Mouse (Mus musculus): ENCODE measurements around the gene Shank2. TPM values are rescaled to one million over a fixed set of nuclear protein-coding genes. Genes with fewer than 3 reads are reported as not detected.

Shank2 gene
- total RNA-seq, 2 experiments from 2014 or later, result 0.11 to 0.12 TPM

- no peak for DNase-seq (ENCODE audit: low spot score)
These were observed 415.5 kb downstream of the Shank2 start for GRCm38 (mm10) chr7:144417234-144417633.

DNA sequence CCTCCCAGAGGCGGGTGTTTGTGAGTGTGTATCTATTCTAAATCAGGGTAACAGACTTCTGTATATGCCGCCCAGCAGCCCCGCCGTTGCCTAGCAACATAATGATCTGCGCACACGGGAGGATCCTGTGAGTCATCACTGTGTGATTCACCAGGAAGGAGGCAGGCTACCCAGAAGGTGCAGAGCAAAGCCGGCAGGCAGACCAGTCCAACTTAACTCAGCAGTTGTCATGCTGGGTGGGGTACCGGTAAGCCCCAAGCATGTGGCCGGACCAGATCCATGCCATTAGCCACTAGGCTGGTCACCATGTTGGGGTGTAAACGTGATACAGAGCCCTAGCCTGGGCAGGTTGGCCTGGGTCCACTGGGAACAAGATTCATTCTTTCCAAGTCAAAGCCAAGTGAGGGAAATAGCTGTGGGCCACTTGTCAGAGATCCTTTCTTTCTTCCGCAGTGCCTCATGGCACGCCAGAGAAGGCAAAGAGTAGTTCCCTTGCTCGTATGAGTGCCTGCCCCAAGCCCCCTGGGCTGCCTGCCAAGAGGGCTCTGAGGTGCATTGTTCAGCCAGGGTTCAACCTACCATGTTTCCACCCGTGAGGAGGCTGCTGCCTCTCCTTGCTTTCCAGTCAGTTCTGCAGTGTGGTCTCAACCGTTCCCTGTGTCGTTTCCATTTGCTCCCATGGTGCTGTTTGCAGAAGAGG is 416.1 kb downstream of the Shank2 start:
- DNase-seq (ENCODE audit: low spot score), result peak; percentile 21

DNA sequence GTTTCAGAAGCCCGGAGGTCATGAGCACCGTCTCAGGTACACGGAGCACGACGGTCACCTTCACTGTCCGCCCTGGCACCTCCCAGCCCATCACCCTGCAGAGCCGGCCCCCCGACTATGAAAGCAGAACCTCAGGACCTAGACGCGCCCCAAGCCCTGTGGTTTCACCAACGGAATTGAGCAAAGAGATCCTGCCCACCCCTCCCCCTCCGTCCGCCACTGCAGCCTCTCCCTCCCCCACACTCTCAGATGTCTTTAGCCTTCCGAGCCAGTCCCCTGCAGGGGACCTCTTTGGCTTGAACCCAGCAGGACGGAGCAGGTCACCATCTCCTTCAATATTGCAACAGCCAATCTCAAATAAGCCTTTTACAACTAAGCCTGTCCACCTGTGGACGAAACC is 418.8 kb downstream of the Shank2 start:
- DNase-seq (ENCODE audit: low spot score), result no peak

DNA sequence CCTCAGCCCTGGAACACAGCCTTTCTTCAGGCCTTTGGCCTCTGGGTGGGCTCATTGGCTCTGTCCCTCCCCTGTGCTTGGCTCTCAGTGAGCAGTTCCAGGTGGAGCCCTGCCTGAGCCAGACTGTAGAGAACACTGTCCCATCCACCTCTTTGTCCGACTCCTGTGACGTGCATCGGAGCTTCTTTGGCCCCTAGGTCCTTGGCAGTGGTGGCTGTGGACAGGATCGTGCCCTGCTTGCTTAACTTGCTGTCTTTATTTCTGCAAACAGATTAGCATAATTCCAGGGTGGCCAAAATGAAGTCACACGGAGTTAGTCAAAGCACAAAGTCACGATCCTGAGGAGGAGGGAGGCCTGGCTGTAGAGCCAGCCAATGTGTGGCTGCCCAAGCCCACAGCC is 419.8 kb downstream of the Shank2 start:
- DNase-seq (ENCODE audit: low spot score), result no peak

- peak; percentile 24 for DNase-seq (ENCODE audit: low spot score)
These were observed 424.2 kb downstream of the Shank2 start for GRCm38 (mm10) chr7:144425953-144426352.

DNA sequence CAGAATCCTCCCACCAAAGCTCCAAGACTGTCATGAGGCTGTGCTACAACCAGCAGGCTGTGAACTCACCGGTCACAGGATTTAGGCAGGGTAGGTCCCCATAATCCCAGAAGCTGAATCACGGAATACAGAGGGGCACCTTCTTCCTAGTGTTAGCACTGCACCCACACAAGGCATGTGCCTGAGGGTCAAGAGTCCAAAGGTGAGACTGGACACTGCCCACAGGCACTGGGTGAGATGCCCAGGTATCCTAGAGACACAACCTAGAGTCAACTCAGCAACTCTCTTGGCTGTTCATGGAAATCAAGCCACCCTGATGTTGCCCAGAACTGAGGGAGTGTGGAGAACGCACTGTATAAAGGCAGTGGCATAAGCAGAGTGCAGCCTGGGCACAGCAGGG is 424.9 kb downstream of the Shank2 start:
- DNase-seq (ENCODE audit: low spot score), result no peak

- no peak for DNase-seq (ENCODE audit: low spot score)
These were observed 425.7 kb downstream of the Shank2 start for GRCm38 (mm10) chr7:144427460-144427859.

DNA sequence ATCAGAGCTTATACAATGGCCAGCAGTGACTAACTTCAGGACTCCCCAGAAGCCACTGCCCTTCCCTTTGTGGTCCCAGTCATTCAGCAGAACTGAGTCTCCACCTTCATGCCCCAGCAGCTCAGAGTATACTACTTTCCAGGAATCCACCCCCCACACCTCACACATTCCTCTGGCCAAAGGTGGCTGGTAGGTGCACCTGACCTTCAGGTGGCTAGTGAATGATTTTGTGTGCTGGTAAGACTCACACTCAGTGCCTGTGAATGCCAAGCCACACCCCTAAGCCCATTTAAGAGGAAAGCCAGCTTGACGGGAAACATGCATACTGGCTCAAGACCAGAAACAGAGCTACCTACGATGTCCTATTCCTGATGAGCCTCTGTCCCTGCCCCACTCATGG is 431.2 kb downstream of the Shank2 start:
- DNase-seq (ENCODE audit: low spot score), result no peak

DNA sequence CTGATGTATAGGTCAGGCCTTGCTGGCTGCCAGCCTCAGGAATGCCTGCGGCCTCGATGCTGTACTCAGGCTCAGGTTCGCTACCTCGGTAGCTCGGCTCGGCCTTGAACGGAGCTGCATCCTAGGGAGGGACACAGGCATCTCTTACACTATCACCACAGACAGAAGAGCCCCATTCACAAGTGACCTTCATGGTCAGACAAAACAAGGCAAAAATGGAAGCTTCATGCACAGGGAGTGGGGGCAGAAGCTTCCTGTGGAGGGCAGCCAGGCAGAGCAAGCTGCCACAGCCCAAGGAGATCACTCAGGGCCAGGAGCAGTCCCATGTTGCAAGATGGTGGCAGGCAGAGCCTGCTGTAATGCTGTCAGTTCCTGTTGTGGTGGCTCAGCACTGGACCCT is 437.1 kb downstream of the Shank2 start:
- DNase-seq (ENCODE audit: low spot score), result no peak

- DNase-seq (ENCODE audit: low spot score), result no peak
These were observed 439.7 kb downstream of the Shank2 start for GRCm38 (mm10) chr7:144441466-144441865.

- DNase-seq (ENCODE audit: low spot score), result no peak
These were observed 440.2 kb downstream of the Shank2 start for GRCm38 (mm10) chr7:144441976-144442375.

- DNase-seq (ENCODE audit: low spot score), result no peak
These were observed 443.1 kb downstream of the Shank2 start for GRCm38 (mm10) chr7:144444788-144445187.

DNA sequence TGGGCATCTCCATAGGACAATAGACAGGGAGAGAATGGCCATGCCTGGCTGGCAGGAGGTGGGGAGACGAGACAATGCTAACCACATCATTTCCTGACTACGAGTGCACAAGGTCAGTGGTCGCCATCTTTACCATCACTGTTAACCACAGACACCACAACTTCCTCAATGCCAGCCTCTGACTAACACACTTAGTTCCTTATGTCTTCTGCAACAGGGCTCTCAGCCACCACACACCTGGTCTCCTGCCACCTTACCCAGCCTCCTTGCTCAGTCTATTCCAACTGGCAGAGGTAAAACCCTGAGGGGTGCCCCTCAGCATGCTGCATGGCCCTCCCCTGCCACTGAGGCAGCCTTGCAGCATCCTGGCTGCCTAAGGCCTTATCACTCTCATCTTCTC is 445.4 kb downstream of the Shank2 start:
- DNase-seq (ENCODE audit: low spot score), result no peak

DNA sequence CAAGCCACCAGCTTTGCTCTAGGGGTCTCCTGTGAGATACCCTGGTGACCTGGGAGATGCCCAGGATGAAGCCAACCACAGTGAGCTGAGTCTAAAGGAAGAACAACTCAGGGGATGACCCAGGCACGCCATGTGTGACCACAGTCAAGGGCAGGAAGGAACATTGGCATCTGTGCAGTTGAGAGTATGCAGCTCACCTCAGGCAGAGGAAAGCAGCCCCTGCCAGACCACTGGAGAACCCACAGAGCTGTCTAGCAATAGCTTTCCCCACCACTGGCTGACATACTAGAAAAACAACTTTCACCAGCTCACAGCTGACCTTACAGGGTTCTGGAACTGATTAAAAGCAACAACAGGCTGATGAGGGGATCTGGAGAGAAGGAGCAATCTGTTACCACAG is 446.5 kb downstream of the Shank2 start:
- DNase-seq (ENCODE audit: low spot score), result no peak

DNA sequence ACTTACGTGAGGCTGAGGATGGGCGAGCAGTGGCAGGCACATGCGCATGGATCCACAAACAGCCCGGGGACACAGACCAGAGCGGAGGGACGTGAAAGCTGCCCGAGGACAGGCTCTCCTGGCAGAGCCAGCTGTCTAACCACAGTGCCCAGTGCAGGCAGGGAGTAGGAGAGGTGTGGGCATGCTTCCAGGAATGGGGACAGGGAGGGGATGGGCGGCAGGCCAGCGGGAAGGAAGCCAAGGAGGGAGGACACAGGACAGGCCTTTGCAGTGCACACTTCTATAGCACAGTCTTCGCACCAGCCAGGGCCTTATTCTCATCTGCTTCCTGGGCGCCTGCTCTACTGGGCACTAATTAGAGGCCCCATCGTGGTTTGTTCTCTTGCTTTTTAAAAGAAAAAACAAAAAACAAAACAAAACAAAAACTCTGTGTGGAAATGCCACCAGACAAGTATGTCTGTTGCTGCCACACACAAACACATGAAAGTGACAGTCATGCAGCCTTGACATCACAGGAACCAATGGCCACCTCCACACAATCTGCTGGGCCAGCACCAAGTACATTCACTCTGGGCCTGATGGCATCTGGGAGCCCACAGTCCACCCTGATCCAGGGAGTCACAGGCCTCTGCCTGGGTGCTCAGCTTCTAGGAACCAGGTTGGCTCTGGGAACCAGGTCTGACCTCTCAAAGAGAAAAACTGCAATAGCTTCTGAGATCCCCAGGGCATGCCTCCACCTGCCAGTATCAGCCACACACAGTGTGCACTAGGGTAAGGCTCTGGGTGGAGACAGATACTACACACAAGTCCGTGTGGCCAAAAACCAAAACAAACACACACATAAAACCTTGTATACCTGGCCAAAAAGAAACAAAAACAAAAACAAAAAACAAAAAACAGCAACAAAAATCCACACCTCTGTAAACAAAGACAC is 448.2 kb downstream of the Shank2 start:
- DNase-seq (ENCODE audit: low spot score), result peak; percentile 79

GRCm38 (mm10) chr7:144450661-144451060 is 448.9 kb downstream of the Shank2 start:
- DNase-seq (ENCODE audit: low spot score), result peak; percentile 25

DNA sequence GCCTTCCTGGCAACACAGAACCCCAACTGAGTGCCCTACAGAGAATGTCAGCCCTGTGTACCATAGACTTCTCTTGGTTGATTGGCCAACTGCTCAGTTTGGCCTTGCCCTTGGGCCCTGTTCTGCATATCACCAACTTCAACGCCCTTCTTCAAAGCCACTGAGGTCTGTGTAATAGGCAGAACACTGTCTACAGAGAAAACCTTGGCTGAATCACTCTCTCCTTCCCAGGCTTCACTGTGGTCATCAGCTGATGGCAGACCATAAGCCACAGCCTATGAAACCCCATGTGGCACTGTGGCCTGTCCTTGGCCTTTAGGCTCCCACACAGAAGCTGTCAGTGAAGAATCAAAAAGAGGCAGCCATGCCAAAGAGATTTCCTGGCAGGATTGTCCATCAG is 457.2 kb downstream of the Shank2 start:
- no peak for DNase-seq (ENCODE audit: low spot score)

DNA sequence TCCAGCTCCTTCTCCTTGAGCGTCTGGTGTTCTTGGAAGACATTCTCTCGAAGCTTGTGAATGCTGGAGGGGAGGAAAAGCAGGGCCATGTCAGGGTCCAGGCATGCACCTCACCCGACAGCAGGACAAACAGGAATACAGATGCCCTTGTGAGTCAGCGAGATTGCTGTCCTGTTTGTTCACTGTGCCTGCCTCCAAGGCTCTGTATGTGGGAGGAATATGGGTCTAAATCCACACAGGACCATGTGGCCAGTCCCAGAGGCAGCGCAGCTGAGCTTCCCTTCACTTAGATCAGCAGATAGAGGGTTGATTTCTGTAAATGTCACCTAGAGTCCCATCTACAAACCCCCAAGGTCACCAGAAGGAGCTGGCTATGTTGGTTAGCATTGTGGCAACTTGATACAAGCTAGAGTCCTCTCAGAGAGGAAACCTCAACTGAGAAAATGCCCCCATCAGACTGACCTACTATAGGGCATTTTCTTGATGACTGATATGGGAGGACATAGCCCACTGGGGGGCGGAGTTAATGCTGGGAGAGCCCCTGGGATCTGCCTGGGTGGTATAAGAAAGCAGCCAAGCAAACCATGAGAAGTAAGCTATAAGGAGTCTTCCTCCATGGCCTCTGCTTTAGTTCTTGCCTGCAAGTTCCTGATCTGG is 459.6 kb downstream of the Shank2 start:
- no peak for DNase-seq (ENCODE audit: low spot score)

GRCm38 (mm10) chr7:144462577-144462976 is 460.8 kb downstream of the Shank2 start:
- DNase-seq (ENCODE audit: low spot score), result no peak

DNA sequence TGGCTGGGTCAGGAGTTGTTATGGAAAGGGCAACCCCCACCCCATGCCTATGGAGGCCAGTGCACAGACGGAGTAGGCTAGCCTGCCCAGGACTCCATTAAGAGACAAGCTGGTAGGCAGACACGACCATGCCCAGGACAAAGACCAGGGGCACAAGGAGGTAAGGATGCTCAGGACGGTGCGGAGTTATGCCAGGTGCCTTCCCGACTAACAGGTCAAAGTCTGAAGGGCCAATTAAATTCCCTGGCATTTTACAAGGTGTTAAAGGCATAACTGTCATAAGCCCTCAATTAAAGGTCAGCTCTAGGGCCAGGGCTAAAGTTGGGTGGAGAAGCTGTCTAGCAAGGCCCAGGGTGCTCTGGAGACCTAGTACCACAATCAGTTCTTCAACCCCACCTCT is 467.0 kb downstream of the Shank2 start:
- no peak for DNase-seq (ENCODE audit: low spot score)

- no peak for DNase-seq (ENCODE audit: low spot score)
These were observed 467.5 kb downstream of the Shank2 start for GRCm38 (mm10) chr7:144469181-144469641.

DNA sequence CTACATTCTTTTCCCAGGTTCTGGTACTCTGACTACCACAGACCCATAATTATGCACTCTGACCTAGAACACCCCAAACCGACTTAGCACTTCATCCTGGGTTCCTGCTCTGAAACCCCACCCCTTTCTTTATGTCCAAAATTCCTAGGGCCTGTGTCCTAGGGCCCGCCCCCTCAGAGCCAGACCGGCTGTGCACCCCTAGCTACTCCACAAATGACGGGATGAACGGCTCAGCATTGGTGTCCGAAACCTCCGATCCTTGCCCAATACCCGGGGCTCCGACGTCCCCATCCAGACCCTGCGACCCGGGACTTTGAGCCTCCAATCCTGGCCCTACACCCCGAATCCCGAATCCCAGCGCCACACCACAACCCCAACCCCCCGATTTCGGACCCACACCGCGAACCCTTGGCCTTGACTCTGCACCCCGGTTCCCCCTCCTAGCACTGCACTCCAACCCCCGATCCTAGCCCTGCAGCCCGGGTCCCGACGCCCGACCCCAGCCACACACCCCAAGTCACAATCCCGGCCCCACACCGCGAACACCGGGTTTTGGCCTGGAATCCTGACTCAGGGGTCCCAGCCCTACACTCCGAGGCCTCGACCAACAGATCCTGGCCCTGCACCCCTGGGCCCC is 468.3 kb downstream of the Shank2 start:
- DNase-seq (ENCODE audit: low spot score), result peak; percentile 4
